Mouse (Mus musculus): ENCODE results near the gene Vps13c.

Gene Vps13c

DNA sequence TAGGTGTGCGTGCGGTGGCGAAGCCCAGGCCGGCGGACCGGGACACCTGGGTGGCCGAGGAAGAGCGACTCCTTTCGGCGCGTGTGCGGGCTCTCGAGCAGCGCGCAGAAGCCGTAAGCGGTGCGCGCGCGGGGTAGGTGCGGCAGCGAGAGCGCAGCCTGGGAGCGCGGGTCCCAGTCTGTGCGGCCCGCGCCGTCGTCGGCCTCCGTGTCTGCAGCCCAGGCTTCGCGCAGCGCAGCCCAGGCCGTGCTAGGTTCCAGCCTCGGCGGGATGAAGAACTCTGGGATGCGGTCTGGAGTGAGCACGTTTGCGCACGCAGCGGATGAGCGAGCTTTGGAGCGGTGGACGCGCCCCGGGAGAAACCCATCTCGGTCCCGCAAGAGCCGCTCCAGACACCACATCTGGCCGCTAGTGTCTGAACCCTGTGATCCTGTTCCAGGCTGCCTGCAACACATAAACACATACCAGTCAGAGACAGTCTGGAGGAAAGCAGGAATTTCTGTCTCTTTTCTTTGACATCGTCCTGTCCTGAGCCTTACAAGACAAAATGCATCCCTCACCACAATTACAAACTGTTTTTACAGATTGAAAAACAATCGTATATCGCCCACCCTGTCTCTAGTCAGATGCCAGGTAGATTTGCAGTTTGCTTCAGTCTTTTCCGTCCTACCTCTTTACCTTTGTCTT is 8.7 kb upstream of the Vps13c start:
- no peak for DNase-seq (ENCODE audit: low spot score)

DNA sequence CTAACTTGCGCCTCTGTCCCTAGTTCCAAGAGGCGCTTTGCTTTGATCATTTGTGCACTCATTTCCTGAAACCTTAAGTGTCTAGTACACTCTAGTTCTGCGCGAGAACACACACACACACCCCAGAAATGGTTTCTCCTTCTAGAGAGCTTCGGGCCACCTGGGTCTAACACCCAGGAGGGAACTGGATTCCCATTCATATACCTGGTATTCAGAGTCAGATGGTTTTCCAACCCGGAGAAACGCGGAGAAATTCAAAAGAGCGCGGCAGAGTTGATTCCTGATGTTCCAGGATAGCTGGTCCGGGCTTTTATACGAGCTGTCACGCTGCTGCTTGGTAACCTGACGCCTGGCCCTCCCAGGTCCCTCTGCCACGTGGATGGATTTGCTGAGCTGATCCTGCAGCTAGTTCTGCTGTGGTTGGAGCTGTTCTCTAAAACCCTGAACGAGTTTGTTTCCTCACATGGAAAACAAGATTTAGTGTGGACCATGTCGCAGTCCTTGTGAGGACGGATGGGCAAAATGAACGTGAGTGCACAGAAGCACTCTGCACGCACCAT is 8.1 kb upstream of the Vps13c start, which contains the start of gene C2cd4a:
C2cd4a (minus strand) TSS at position 285 of the 560 bp plus-strand sequence.
- peak; percentile 19 for DNase-seq (ENCODE audit: low spot score)

DNA sequence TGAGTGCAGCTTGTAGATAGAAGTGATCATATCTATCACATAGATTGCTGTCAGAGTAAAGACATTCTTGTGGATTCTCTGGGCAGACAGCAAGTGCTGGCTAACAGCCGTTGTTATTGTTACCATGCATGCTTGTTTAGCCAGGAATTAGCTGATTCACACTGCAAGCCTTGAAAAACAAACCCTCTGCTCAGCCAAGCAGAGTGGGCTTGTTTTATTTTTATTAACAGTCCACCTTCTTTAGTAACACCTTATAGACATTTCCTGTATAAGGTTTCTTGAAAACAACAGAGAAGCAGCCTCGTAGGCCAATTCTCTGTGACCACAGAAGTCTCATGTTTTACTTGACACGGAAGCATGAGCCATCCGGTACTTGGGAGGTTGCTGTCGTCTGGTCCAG is 5.7 kb upstream of the Vps13c start:
- no peak for DNase-seq (ENCODE audit: low spot score)

DNA sequence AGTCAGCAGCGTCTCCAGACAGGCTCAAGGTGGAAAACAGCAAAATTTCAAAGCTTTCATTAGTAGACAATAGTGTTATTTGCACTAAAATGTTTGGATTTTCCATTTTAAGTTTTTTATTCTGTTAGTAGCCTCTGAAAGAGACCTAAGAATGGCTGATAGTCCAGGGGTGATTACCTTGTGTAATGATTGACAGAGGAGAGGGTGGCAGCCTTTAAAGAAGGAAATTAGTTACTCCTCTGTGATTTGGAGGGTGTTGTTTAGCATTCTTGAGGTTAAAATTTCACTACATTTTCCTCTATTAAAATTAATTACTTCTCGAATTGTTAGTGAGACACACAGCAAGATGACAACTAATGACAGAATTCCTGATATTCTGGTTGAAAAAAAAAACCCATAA is 2.9 kb upstream of the Vps13c start:
- no peak for DNase-seq (ENCODE audit: low spot score)

- DNase-seq (ENCODE audit: low spot score) = no peak
Observed at GRCm38 (mm10) chr9:67842797-67843196, 2.6 kb downstream of the Vps13c start.

GRCm38 (mm10) chr9:67845012-67845411 is 4.8 kb downstream of the Vps13c start:
- DNase-seq (ENCODE audit: low spot score) = no peak

- DNase-seq (ENCODE audit: low spot score) = no peak
Observed at GRCm38 (mm10) chr9:67845648-67846047, 5.5 kb downstream of the Vps13c start.

DNA sequence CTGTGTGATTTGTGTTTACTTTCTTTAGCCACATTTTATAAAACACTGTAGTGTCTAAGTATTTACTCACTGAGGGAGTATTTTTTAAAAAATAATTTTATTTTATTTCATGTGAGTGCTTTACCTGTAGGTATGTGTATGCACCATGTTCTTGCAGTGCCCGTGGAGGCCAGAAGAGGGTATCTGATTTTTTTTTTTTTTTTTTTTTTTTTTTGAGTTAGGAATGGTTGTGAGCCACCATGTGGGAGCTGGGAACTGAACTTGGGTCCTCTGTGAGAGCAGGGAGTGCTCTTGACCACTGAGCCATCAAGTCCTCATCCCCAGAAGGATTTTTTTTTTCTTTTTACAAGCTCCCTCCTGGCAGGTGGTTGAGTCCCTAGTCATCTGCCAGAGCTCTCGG is 5.9 kb downstream of the Vps13c start:
- no peak for DNase-seq (ENCODE audit: low spot score)

GRCm38 (mm10) chr9:67847606-67848005 is 7.4 kb downstream of the Vps13c start:
- DNase-seq (ENCODE audit: low spot score) = no peak

DNA sequence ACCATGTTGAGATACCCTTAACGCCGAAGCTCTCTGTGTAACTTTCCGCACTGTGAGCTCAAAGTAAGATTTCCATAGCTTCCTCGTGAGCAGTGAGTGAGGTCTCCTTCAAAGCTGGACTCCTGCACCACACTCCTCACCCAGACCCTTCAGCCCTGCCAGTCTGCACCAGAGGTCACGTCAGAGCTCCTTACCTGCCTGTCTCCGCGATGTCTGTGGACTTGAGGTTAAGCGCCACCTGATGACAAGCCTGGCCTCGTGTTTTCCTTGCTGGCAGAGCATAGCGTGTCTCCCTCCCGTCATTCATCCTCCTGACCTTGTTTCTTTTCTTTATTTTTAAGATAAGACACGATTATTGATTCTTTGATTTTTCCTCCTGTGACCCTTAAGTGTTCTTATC is 9.2 kb downstream of the Vps13c start:
- DNase-seq (ENCODE audit: low spot score) = no peak

GRCm38 (mm10) chr9:67849846-67850245 is 9.7 kb downstream of the Vps13c start:
- peak; percentile 12 for DNase-seq (ENCODE audit: low spot score)

- DNase-seq (ENCODE audit: low spot score) = no peak
Observed at GRCm38 (mm10) chr9:67851150-67851549, 11.0 kb downstream of the Vps13c start.

DNA sequence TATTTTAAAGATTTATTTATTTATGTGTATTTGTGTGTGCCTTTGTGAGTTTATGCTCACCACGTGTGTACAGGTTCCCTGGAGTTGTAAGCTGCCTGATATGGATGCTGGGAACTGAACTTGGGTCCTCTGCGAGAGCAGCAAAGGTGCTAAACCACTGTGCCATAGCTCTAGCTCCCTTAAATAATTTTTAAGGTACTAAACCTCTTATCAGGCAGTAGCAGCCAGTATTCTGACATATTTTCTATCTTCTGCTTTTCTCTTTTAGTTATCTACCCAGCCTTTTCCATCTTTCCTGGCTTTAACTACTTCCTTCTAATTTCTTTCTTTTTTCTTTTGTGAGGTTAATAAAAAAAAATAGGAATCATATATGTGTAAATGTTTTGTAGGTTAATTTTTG is 20.1 kb downstream of the Vps13c start:
- no peak for DNase-seq (ENCODE audit: low spot score)

- DNase-seq (ENCODE audit: low spot score) = no peak
Observed at GRCm38 (mm10) chr9:67863332-67863731, 23.1 kb downstream of the Vps13c start.

- DNase-seq (ENCODE audit: low spot score) = no peak
Observed at GRCm38 (mm10) chr9:67864011-67864410, 23.8 kb downstream of the Vps13c start.

- no peak for DNase-seq (ENCODE audit: low spot score)
Observed at GRCm38 (mm10) chr9:67865411-67865810, 25.2 kb downstream of the Vps13c start.

- no peak for DNase-seq (ENCODE audit: low spot score)
Observed at GRCm38 (mm10) chr9:67867411-67867810, 27.2 kb downstream of the Vps13c start.

GRCm38 (mm10) chr9:67869691-67870450 is 29.7 kb downstream of the Vps13c start:
- DNase-seq (ENCODE audit: low spot score) = no peak

- no peak for DNase-seq (ENCODE audit: low spot score)
Observed at GRCm38 (mm10) chr9:67874522-67875222, 34.5 kb downstream of the Vps13c start.

GRCm38 (mm10) chr9:67875337-67875736 is 35.1 kb downstream of the Vps13c start:
- DNase-seq (ENCODE audit: low spot score) = peak; percentile 24

- DNase-seq (ENCODE audit: low spot score) = peak; percentile 56
Observed at GRCm38 (mm10) chr9:67877081-67877718, 37.0 kb downstream of the Vps13c start.

DNA sequence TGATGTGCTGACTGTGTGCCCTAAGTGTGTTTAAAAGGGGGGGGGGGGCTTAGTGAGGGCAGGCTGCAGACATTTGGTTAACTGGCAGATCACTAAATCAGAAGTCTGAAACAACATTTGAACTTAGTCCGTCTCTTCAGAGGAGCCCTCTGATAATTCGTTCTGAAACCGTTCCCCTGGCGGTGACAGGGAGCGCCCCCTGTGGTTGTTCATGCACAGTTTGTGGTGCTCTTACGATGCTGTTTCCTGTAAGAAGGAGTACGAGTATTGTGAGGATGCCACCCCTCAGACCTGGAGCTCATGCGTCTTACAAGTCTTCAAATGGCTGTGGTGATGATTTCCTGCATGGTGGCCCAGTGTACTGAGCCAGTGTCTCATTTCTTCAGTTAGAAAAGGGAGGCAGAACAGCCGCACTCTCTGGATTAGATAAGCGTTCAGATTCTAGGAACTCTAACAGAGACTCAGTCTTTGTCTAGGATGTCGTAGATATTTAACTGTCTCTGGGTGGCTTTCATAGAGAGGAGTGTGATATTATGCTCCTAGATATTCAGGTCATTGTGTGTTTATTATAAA is 38.1 kb downstream of the Vps13c start:
- DNase-seq (ENCODE audit: low spot score) = no peak

Data from urinary bladder, postnatal 14 days (tissue).